Mouse (Mus musculus) C2C12 (cell line): Measurements from ENCODE around the gene Tmtc1.

ENCODE experiments used
- CTCF ChIP-seq: IDR thresholded peaks from one replicate; pipeline ENCODE4 v1.5.1; 2011; ENCODE audit not compliant: control insufficient read depth, insufficient read depth, insufficient read length
- FOSL1 ChIP-seq: IDR thresholded peaks from one replicate; pipeline ENCODE4 v1.8.0; 2011; ENCODE audit warnings: mild to moderate bottlenecking, low read length; ENCODE audit not compliant: poor library complexity, insufficient read depth, severe bottlenecking
- MYOD1 ChIP-seq: IDR thresholded peaks from one replicate; pipeline ENCODE4 v1.6.1; 2011; ENCODE audit warnings: low read depth; ENCODE audit not compliant: control insufficient read depth, insufficient read length
- USF1 ChIP-seq: IDR thresholded peaks from one replicate; pipeline ENCODE4 v1.6.1; 2011; ENCODE audit warnings: low read depth, mild to moderate bottlenecking, control low read depth, moderate library complexity

GRCm38 (mm10) chr6:148481894-148482293 is 37.7 kb upstream of the Tmtc1 start:
- TF ChIP-seq CTCF = no peak
- TF ChIP-seq MYOD1 = no peak
- TF ChIP-seq USF1 = no peak
- TF ChIP-seq FOSL1 = no peak
